Mouse (Mus musculus) right cerebral cortex, adult 18-20 months (tissue): Measurements from ENCODE around the gene Cnn3.

Source experiments
- DNase-seq: peaks from one replicate; pipeline ENCODE4 v3.0.0; 2022; ENCODE audit warnings: mixed read lengths

Gene Cnn3

DNA sequence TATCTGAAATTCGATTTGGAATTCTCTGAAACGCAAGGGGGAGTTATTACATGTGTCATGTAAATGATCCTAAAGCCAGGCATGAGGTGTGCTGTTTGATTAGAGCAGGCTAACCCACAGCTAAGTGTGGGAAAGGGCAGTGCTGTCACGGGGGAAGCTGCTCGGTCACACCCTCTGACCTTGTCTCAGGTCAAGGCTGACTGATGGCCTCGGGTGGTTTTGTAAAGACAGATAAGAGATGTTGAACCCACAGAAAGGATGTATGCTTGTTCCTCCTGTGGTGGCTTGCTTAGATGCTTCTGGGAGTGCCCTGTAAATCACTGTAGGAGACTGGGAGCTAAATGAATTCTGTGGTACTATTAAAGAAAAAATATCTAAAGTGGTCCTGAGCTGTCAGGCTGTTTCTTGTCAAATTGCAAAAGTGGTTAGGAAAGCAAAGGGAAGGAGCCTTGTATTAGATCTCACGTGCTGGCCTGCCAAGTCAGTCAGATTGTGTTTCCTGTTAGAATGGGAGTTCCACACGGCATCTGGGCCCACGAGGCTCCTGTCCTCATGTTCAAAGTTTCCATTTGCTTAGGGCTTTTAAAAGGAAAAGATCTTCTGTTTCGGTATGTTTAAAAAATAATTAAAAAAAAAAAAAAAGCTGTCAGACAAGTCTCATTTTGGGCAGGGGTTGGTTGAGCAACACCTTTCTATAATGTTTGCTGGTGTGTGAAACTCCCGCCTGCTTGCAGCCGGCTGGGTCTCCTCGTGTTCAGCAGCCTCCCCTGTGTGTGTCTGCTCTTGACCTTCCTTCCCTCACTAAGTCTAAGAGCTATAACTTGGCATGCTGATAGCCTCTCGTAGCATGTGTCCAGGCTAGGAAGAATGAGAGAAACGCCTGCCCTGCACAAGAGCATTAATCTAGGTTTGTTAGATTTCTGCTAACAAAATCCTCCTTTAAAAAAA is 32.5 kb downstream of the Cnn3 start:
- no peak for DNase-seq

DNA sequence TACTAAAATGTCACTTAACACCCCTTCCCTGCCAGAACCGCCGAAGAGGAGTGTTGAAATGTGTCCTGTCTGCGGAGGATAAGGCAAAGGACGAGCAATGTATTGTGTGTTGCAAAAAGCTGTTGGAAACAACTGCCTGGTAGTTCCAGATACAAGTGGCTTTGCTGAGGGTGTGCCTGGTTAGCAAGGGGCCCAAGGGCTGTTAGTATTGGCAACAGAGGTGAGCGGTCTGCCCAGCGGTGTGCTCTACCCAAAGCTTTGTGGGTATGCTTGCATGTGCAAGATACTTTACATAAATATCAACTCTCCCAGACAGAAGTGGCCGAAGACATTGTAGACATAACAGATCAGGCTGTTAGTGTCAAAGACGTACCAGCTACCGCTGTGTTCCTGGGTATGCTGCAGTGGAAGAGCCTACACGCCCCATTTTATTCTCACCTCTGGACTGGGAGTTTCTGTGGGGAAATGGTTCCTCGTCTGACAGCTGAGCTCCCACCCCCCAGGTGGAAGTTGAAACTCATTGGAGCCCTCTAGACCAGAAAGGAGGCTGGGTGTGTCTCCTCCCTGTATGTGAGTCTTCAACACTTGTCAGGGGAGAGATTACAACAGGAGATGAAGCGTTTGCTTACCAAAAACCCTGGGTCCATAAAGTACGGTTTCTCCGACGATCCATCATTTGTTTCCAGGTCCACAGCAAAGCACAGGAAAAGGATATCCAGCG is 34.3 kb downstream of the Cnn3 start:
- DNase-seq, result no peak

DNA sequence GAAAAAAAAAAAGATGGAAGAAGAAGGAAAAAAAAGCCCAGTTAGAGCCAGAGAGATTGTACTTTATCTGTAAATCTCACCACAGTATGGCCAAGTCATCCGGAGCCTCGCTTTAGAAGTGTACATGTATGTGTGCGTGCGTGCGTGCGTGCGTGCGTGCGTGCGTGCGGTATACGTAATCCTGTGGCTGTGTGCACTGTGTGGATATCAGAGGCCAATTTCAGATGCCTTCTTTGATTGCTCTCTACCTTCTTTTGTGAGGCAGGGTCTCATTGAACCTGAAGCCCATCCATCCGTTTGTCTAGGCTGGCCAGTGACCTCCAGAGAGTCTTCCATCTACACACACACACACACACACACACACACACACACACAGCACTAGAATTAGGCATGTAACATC is 35.2 kb downstream of the Cnn3 start:
- no peak for DNase-seq

DNA sequence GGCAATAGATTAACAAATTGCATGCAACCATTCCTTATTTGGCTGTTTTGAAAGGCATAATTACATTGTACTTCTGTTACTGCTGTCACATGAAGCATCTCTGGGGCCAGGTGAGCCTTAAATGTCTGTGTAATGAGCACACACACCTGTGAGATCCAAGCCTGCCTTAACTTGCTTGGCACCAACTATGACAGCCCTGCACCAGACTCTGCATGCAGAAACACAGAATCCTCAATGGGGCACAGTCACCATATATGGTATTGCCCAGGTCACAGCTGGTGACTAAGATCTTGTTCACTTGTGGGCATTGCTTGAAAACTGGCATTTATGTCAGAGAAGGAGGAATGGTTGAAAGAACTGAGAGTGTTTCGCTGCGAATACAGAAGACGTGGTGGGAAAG is 36.5 kb downstream of the Cnn3 start:
- DNase-seq, result no peak

DNA sequence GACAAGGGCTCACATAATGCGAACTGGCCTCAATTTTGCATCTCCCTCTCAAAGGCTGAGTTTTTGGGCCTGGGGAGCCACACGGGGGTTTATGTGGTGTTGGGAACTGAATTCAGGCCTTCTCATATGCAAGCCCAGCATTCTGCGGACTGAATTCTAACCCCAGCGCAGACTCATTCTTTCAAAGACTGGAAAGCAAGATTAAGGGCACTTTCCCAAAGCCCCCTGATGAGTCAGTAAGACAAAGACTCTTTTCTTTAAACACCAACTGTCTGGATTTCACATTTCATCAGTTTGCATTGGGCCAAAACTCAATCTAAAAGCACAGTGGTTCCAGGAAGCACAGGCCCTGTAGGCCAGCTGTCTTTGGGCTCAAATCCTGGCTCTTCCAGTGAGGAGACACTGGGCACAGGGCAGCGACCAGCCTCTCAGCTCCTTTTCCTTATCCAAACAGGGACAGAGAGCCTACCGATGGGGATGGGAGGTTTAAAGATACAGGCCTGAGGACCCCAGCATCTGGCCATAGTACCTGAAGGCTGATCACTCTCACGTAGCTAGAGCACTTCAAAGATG is 38.5 kb downstream of the Cnn3 start:
- no peak for DNase-seq

DNA sequence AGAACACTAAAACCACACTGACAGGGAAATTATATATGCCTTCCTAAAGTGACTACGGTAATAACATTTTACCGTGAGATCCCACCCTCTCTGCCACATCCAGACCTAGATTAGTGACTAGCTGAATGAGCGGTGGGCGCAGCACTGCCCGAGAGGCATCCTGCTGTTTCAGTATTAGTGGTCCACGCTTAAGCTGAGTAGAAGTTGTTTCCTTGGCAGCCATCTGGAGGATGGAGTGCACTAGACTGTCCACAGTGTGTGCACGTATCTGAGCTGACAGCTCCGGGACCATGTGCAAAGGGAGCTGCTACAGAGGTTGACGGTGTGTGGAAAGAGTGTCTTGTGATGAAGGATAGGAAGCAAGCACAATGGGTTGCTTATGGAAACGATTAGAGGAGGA is 39.5 kb downstream of the Cnn3 start:
- DNase-seq, result no peak

DNA sequence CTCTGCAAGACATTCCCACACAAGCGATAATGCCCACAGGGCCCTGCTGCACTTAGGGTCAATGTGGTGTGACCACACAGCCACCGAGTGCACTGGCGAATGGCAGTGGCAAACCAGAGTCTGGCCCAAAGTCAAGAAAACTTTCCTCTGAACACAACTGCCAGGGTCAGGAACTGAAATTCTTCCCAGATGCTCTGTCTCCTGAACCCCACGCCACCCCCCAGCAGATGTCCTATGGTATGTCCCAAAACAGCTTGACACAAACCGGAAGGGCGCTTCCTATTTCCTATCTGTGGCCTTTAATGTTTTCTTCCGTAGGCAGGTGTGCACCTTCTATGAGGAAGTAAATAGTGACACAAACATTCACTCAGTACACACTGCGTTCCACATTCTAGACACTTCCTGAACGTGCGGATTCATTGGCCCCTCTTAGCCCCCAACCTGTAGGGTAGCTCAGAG is 40.8 kb downstream of the Cnn3 start:
- DNase-seq, result no peak

DNA sequence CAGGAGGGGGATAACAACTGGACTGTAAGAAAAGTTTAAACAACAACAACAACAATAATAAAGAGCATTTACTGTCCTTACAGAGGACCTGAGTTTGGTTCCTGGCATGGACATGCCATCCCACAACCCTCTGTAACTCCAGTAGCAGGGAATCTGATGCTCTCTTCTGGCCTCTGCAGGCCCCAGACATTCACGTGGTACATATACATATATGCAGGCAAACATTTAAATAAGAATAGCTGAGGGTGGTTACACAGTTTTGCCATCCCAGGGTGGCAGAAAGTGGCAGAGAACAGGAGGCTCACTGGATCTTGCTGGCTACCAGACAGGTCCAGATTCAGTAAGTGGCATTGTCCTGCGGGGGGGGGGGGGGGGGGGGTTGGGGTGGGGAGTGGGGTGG is 41.8 kb downstream of the Cnn3 start:
- DNase-seq, result no peak

DNA sequence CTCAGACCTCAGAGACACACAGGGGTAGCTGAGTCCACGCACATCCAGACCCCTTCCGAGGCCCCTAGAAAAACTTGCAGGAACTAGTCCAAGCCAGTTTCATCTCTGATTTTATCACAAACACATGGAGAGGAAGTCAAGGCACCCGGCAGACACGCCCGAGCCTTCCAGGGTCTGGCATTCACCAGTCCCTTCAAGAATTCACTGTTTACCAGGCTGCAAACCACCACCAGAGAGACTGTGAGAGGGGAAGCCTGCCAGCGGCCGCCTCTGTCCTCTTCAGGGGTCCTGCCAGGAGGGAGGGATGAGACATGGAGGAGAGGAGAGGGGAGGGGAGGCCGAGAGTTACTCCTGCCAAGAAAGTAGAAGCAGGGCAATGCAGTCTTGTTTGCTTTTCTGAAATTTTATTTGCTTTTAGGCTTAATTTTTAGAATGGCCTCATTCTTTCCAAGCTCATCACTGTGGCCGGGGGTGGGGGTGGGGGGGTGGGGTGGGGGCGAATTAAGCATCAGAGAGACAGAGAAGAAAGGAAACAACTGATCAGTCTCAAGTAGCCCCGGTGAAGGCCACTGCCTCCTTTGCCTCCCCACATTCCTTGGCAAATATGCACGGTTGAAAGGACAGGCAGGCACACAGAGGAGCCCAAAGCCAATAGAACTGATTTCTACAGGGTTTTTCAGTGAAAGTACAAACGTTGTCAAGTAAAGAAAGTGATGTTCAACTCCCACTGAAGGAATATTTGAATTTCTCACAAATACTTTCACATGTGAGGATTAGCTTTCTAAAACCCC is 43.1 kb downstream of the Cnn3 start:
- no peak for DNase-seq

DNA sequence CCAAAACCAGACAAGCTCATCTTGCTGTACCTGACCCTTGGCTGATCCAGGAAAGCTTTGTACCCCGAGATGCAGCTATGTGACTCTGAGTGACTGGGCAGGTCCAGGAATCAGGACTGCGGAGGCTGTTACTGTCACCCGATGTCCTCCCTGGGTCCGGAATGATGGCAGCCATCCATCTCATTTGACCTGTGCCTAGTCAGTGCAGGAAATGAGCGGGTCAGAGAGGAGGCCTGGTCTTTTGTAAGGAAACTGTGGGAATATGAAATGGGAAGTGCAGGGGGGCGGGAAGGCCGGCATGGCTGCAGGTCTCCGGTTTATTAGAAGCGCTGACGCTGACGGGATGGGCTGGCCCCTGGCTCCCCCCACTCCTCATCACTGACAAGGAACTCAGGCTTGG is 45.4 kb downstream of the Cnn3 start:
- DNase-seq, result no peak

DNA sequence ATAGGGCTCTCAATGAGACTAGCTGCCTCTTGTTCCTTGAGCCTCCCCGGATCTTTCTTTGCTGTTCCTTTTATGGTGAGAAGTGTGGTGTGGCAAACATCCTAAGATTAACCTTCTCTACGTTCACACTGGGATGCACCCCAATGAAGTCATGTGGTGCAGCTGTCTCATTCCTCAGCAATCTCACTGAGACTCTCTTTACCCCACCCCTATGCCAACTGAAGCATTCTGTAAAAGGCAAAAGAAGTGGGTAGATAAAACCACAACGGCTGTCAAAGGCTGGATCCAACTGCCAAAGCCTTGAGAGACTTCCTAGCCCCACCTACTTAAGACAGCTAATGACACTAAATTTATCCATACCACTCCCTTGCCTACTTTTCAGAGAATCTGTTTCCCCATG is 48.4 kb downstream of the Cnn3 start:
- no peak for DNase-seq

DNA sequence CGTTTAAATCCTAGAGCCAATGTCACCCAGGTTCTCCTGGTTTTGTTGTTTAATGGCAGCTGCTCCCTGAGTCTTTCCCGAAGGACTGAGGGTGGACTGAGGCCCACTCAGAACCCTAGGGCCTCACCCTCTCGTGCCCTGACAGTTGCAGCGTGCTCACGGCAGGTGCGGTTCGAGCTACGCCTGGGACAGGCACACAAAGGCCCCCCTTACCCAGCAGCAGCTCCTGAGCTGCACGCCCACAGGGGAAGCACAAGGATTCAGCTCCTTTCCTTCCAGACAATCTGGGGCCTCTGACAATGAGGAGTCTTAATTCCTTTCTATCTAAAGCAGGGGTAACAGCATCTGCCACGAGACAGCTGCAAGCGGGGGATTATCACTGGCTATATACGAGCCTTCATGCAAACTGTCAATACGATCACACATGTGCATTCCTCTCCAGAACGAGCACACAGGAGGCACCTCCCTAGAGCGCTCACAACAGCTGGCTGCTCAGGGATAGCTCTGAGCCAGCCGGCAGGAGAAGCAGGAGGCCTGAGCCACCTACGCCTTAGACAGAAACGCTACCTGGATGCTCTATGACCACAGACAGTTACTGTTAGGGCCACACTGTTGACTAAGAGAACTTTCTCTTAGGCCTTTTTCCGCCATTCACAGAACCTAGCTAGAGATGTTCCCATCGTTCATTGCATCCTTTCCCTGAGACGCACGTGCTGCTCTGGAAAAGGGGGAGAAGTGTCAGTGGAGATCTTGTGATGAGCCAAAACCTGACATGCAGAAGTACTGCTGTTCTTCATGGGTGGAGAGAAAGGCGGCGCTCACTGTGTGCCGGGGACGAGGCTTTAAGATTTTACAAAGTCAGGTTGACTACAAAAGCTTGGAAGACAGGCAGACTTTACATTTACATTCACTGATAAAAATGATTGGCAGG is 54.0 kb downstream of the Cnn3 start:
- DNase-seq, result no peak

DNA sequence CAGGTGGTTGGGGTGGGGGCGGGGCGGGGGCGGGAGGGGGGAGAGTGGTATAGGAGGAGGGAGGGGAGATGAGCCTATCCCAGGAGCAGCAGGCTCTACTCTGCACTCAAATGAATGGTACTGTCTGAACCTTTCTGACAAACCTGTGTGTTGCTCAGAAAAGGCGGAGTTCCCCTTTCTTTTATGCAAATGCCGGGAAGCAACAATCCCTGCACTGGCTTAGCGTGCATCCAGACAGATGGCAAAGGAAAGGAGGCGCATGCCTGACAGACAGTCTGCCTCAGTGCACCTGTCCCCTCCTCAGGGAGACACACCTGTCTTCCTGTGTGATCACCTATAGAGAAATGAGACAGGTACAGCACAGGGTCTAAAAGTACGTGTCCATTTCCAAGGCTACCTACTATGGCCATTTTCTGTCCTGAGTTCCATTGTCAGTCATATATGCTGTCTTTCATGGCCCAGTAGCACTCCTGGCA is 54.7 kb downstream of the Cnn3 start:
- DNase-seq, result no peak

DNA sequence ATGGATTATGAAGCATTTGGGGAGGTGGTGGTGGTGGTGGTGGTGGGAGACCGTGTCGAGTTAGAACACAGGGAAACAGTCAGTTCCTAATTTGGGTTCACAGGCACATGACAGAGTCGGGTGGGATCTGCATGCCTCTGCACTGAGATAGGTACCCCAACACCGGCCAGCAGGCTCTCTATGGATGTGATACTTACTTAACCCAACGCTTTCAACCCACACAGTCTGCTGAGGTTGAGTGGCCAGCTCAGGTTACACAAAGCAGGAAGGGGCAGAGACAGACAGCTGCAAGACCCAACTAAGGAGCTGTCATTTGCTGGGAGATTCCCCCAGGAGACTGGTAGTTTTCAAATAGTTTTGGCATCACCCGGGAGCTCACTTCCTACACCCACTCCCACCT is 55.3 kb downstream of the Cnn3 start:
- no peak for DNase-seq

DNA sequence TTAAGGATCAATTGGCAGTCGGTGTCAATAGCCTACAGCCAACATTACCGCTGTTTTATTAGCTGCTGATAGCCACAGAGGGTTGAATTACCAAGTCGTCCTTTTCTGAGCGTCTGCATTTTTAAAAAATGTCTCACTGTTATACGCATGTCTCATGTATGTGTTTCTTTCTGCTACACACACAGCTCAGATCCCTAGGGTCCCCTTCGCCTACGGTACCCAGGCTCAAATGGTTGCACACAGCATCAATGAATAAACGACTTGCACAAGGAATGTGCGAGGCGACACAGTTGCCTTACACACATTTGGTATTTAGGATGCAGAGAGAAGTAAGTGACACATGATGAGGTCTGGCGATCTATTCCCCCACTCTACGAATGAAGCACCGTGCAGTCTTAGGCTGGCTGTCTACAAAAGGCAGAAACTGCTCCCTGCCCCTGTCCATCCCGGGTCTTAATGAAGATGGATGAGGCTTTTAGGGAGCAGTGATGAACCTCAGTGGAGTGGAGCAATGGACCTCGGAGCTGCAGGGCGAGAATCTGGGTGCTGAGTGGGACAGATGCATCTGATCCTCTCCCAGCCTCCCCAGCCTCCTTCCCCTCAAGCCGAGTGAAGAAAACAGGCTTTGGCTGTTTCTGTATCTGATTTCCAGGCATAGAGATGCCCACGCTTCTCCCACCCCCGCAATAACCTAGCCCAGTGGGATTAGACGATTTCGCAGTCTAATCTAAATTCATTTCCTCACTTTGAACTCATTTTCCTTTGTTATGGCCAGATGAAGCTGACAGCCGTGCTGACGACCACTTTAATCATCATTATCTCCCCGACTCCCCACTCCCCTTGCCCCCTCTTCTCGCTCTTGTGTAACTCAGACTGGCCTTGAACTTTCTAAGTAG is 57.2 kb downstream of the Cnn3 start:
- DNase-seq, result peak; percentile 33

DNA sequence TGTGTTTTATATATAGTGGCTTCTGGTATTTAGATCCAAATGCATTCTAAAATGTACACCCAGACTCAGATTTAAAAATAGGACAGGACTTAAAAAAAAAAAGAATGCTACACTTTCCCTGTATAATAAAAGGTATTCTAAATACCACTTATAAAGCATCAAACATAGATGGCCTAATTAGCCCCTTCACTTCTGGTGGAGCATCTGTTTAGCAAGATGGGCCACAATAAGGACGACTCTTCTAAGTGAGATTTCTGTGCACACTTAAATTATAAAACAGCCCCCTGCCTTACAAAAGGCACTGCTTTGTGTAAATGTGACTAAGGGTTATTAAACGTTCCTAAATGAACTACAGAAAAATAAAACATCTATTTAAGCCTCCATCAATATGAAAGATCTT is 58.9 kb downstream of the Cnn3 start:
- DNase-seq, result no peak

DNA sequence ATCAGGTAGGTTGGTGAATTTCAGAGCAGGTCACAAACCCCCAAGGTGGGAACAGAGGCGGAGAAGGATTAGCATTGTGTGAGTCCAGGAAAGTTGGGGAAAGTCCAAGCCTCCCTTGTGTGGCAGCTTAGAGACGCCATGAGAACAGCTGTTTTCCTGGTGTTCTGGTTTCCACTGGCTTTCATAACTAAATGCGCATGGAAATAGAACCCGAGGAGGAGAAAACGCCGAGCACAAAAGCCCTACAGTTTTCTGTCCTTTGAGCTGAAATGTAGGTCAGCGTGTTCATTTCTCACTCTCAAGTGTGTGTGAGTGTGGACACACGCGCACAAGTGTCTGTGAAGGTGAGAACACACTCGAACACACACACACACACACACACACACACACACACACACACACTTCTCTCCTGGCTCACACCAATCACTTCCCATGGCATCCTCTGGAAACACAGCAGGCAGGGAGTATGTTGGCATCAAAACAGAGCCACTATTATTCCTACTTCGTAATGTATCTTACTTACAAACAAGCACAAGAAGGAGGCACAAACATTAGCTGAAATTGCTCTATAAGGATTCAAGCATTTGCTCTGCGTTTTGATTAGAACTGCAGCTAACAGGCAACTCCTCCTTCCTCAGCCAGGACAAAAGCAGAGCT is 63.3 kb downstream of the Cnn3 start:
- DNase-seq, result peak; percentile 57

DNA sequence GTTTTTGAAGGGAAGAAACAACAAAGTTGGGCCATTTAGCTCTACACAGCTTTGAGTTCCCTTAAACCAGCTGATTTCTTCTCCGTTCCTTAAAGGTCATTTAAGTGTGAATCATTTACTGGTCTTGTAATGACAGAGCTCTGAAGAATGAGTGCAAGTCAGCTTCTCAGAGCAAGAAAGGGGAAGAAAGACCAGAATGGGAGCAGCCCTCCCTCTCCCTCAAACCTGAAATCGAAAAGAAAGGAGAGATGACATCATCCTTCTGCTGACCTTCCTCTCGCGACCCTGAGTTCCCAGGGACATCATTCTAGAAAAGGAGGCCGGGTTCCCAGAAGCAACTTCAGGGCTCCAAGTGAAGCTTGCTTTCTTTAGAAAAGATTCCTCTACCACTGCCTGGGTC is 64.6 kb downstream of the Cnn3 start:
- DNase-seq, result no peak

DNA sequence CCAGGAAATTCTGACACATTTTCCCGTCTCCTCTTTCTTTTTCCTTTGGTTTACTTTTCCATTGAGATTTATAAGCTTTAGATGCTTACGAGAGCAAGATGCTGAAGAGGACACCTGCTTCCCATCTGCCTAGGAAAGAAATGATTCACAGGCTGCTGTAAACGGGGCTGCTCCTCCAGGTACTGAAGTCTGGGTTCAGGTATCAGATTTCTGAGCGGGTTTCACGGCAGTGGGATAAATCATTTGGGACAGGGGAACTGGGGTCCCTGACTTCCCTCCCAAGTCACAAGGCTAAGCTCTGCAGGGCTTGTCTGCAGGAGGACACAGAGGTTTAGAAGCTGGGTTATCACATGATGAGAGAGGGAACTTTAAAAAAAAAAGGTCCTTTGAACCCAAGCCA is 65.7 kb downstream of the Cnn3 start:
- no peak for DNase-seq

DNA sequence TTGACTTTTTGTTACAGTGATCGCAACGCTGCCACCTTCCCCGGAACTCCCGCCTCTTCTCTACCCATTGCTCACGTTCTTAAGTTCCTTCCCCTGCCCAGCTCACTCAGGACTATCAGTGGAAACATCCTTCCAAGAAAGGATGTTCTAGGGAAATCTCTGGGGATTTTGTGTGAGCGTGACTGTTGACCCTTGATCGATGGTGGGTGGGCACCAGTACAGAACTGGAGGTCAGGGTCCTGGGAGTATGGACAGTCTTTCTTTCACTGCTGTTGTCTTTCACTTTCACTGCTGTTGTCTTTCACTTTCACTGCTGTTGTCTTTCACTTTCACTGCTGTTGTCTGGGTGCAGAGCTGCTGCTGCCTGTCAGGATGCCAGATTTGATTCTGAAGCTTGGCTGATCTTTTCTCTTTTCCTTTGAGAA is 67.7 kb downstream of the Cnn3 start:
- DNase-seq, result no peak
